Mouse (Mus musculus): ENCODE data around the gene Gm11096.

DNA sequence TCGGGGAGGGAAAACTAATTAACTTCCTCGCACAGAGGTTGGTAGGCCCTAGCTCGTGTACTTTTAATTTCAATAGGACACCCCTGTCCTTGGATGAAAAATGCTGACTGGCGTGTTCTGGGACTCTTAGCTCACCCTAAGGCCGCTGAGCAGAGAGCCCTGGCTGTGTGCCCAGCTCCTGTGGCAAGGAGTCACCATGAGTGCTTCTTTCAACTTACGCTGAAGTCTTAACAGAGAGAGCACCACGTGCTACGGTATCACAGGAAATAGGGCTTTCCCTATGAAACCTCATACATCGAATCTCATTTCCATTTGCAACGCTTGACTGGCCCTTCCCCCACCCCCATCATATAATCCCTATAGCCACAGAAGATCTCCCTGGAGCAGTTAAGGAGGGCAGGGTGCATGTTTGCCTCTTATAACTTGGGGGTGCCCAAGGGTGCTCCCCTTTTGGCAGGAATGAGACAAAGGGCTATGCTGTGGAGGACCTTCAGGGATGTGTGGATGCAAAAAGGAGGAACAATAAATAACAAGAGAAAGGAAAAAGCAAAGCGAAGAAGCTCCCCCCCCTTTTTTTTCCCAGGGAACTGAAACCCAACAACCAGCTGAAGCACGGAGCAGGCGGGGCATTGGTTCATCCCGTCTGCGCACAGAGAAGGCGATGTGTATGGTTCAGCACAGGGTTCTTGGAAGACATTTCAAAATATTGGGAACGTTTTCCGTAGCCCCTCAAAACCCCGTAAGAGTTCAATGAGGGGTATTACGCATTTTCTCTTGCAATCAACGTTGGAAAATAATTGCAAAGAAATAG, 39.0 kb downstream of the Gm11096 start:
- TF ChIP-seq TAL1 (IDR thresholded peaks at IDR 0.05; ENCODE audit: low read length): no peak
- no peak for TF ChIP-seq GATA1 (IDR thresholded peaks at IDR 0.05; ENCODE audit: low read length)
